ENCODE assay signal across 7 mouse cellular contexts in genomic region chr10:98913961-98914809, GRCm38 (mm10). TPM values are rescaled to one million over a fixed set of nuclear protein-coding genes. Genes with fewer than 3 reads are reported as not detected.
DNase-seq lines count a peak whose midpoint lies in the region; ATAC-seq lines count a peak whose summit lies in the region.

Atp2b1 (plus strand) TSS chr10:98914406.

- H3K9me3 ChIP-seq in intestine, embryonic 15.5 days: no peaks in the 10 kb centered on the region
- no peaks in the 10 kb centered on the region for H3K9me3 ChIP-seq in midbrain, embryonic 10.5 days (replicated peaks)

- peak; percentile 94 to 96 for DNase-seq in adrenal gland, adult 18-20 months (ENCODE audit: low spot score in 2 of 2)
- DNase-seq in embryo, embryonic 11 days: peak; percentile 95
- DNase-seq in gastrocnemius, postnatal 36 days: peak; percentile 90 to 91
- peak; percentile 93 to 95 for DNase-seq in left cerebral cortex, postnatal 25 days (ENCODE audit: low spot score in 2 of 2)
- DNase-seq in midbrain, embryonic 10.5 days (ENCODE audit: low spot score): peak; percentile 95
- DNase-seq in right cerebral cortex, postnatal 4 days: peak; percentile 93

- under 1% methylated on average over 108 of the region's 120 CpGs for WGBS in intestine, embryonic 15.5 days
- under 1% methylated on average over 100 of the region's 120 CpGs for WGBS in midbrain, embryonic 10.5 days

- peak within 1 kb of the TSS; percentile 91 for H3K4me3 ChIP-seq in intestine, embryonic 15.5 days (replicated peaks)
- peak within 1 kb of the TSS; percentile 97 for H3K4me3 ChIP-seq in midbrain, embryonic 10.5 days

- peak within 1 kb of the TSS; percentile 100 for H3K27ac ChIP-seq in intestine, embryonic 15.5 days
- peak within 1 kb of the TSS; percentile 98 for H3K27ac ChIP-seq in midbrain, embryonic 10.5 days (replicated peaks)

- H3K36me3 ChIP-seq in intestine, embryonic 15.5 days: no peaks in the 10 kb centered on the region
- no peaks in the 10 kb centered on the region for H3K36me3 ChIP-seq in midbrain, embryonic 10.5 days

- H3K9ac ChIP-seq in intestine, embryonic 15.5 days: peak within 1 kb of the TSS; percentile 93

- H3K4me2 ChIP-seq in intestine, embryonic 15.5 days (replicated peaks): peak within 1 kb of the TSS; percentile 70

- no peaks in the 10 kb centered on the region for H3K27me3 ChIP-seq in intestine, embryonic 15.5 days (replicated peaks)
- peaks cover 10% of the 10 kb centered on the region; the same call in 1 of the 2 replicates for H3K27me3 ChIP-seq in midbrain, embryonic 10.5 days (ENCODE audit: low read depth, poor library complexity, severe bottlenecking)

- H3K4me1 ChIP-seq in intestine, embryonic 15.5 days (replicated peaks): 0 out of 2 replicates have a peak, but pooled peaks cover 3% of the 10 kb centered on the region
- H3K4me1 ChIP-seq in midbrain, embryonic 10.5 days: peaks cover 18% of the 10 kb centered on the region

- intact Hi-C loops in gastrocnemius, postnatal 36 days (cut with DNase I): no loop called here
- intact Hi-C loops in left cerebral cortex, postnatal 25 days (cut with DNase I): loop anchor here (1.0 to 10.0 kb wide), 6 partner anchors 107 to 422 kb away; no protein-coding TSS in a partner anchor

- peak; percentile 93 for ATAC-seq in intestine, embryonic 15.5 days

RNA-seq across cellular contexts. Expression of gene Atp2b1, which starts in this region (rescaled TPM):
- total RNA-seq in adrenal gland, adult 18-20 months (2021): 10 to 100 TPM; 45.8 to 51.5 TPM
- total RNA-seq in gastrocnemius, postnatal 36 days (2021): 10 to 100 TPM; 58.2 to 67.0 TPM
- polyA plus RNA-seq in intestine, embryonic 15.5 days (2015; fragmentation: Nextera tagmentation; extraction: Ambion mirVana): 155 and 176 TPM in 2 replicates
- total RNA-seq in left cerebral cortex, postnatal 25 days (2021): 100 to 1,000 TPM; 710 to 765 TPM
- 80.8 and 83.9 TPM in 2 replicates for polyA plus RNA-seq in midbrain, embryonic 10.5 days (2016; fragmentation: Nextera tagmentation; extraction: Ambion mirVana)

Comparison
In these comparisons a context has a peak if more than half of its experiments do, and no peak if none do; other contexts are left out.
1. Peak in every context shown above with its lines: DNase-seq, ATAC-seq, H3K4me3 ChIP-seq and H3K27ac ChIP-seq.
2. RNA of gene Atp2b1 (total RNA-seq): 710 to 765 TPM in left cerebral cortex, postnatal 25 days; 58.2 to 67.0 TPM in gastrocnemius, postnatal 36 days and 45.8 to 51.5 TPM in adrenal gland, adult 18-20 months; every median in the first group is over 10 times any median in the second.